Mouse (Mus musculus) heart, embryonic 12.5 days (tissue): ENCODE data around the gene Rab31. TPM values are rescaled to one million over a fixed set of nuclear protein-coding genes. Genes with fewer than 3 reads are reported as not detected.
A peak's percentile ranks its signal among the peaks of the same experiment; 100 is the strongest.

Experiments
- ATAC-seq: fragments of 200-750 bp; cut with Nextera tagmentation; 2 replicates; pipeline ENCODE4 v1.8.0; 2017; ENCODE audit warnings: moderate TSS enrichment, moderate library complexity; ENCODE audit not compliant: insufficient number of reproducible peaks, low FRiP score
- H3K27ac ChIP-seq: fragments of 300-500 bp; sonication (generic); 2 replicates; pipeline ENCODE4 v1.5.1; 2016; ENCODE audit warnings: mild to moderate bottlenecking, moderate library complexity; ENCODE audit not compliant: poor library complexity, severe bottlenecking
- H3K27me3 ChIP-seq: fragments of 300-500 bp; sonication (generic); replicated peaks from 2 replicates; pipeline ENCODE4 v1.6.1; 2016; ENCODE audit warnings: mild to moderate bottlenecking, moderate library complexity
- H3K36me3 ChIP-seq: fragments of 300-500 bp; sonication (generic); 2 replicates; pipeline ENCODE4 v1.6.1; 2016; ENCODE audit warnings: mild to moderate bottlenecking, moderate library complexity
- H3K4me1 ChIP-seq: fragments of 300-500 bp; sonication (generic); replicated peaks from 2 replicates; pipeline ENCODE4 v1.6.1; 2016; ENCODE audit warnings: mild to moderate bottlenecking
- H3K4me2 ChIP-seq: fragments of 300-500 bp; sonication (generic); 2 replicates; pipeline ENCODE4 v1.6.1; 2016; ENCODE audit warnings: mild to moderate bottlenecking, moderate library complexity
- H3K4me3 ChIP-seq: fragments of 300-500 bp; sonication (generic); 2 replicates; pipeline ENCODE4 v1.5.1; 2016; ENCODE audit warnings: mild to moderate bottlenecking
- H3K9ac ChIP-seq: fragments of 300-500 bp; sonication (generic); 2 replicates; pipeline ENCODE4 v1.6.1; 2016; ENCODE audit warnings: mild to moderate bottlenecking, moderate library complexity
- H3K9me3 ChIP-seq: fragments of 300-500 bp; sonication (generic); replicated peaks from 2 replicates; pipeline ENCODE4 v1.6.1; 2016; ENCODE audit warnings: mild to moderate bottlenecking, moderate library complexity
- WGBS: fragments of 180-500 bp; shearing (Covaris S2); methylation state at CpG from one replicate; pipeline ENCODE4 v1.1.7; 2016; 5-methylcytosine and 5-hydroxymethylcytosine counted together
- polyA plus RNA-seq: library from polyadenylated mRNA; unstranded; fragments of >200 nt; fragmentation: Nextera tagmentation; extraction: Ambion mirVana; gene quantifications from 2 replicates; pipeline ENCODE4 v1.2.1, GENCODE M21; 2016

The Rab31 gene
- polyA plus RNA-seq, 1 experiment from 2014 or later, result 31.2 TPM

- H3K9me3 ChIP-seq, result no peaks in the 10 kb centered on the region
- H3K9ac ChIP-seq, result no peak overlapping the region
- H3K4me2 ChIP-seq, result no peak overlapping the region
- no peak overlapping the region for H3K27ac ChIP-seq
- no peak overlapping the region for H3K4me3 ChIP-seq
- H3K4me1 ChIP-seq, result peaks cover 15% of the 10 kb centered on the region
- H3K36me3 ChIP-seq, result no peaks in the 10 kb centered on the region
- 67% methylated on average over 5 of the region's 5 CpGs for WGBS
- ATAC-seq, result no peak
- no peaks in the 10 kb centered on the region for H3K27me3 ChIP-seq
Measured at GRCm38 (mm10) chr17:65737175-65737574, 35.4 kb downstream of the Rab31 start.

GRCm38 (mm10) chr17:65735088-65735487 is 37.5 kb downstream of the Rab31 start:
- peaks cover 6% of the 10 kb centered on the region for H3K4me1 ChIP-seq
- ATAC-seq, result no peak
- no peaks in the 10 kb centered on the region for H3K9me3 ChIP-seq
- 91% methylated on average over 2 of the region's 2 CpGs for WGBS
- no peaks in the 10 kb centered on the region for H3K27me3 ChIP-seq
- H3K9ac ChIP-seq, result no peak overlapping the region
- no peaks in the 10 kb centered on the region for H3K36me3 ChIP-seq
- H3K4me3 ChIP-seq, result no peak overlapping the region
- no peak overlapping the region for H3K4me2 ChIP-seq
- no peak overlapping the region for H3K27ac ChIP-seq

DNA sequence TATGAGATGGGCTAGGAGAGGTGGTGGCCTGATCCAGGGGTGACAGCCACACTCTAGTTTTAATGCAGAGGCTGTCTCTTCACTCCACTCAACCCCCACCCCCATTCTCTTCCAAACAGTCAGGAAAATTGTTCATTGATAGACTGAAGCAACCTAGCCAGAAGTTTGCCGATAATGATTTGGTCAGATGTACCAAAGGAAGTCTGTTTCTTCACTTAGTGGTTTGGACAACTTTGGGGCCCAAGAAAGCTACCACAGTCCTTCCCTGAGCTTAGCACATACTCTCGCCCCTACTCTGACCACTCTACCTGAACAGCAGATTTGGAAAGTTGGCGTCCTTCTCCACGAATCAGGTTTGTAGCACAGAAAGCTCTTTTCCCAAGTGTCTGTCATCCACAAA is 39.9 kb downstream of the Rab31 start:
- no peaks in the 10 kb centered on the region for H3K9me3 ChIP-seq
- H3K9ac ChIP-seq, result no peak overlapping the region

DNA sequence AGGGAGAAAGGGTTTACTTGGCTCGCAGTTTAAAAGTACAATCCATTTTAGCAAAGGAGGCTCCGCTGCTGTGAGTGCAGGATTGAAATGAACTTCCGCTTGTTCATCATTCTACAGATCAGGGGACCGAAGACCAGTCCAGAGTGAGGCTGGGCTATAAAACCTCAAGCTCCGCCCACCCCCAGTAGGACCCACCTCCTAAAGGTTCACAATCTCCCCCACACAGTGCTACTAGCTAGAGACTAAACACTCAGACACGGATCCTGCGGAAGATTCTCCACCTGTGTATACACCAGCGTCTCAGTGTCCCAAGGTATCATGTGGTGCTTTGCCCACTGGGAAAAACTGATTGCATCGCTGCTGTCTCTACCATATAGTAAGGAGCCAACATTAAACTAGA is 40.8 kb downstream of the Rab31 start:
- Histone ChIP-seq H3K4me1 (no peaks in the 10 kb centered on the region), H3K27ac (no peak overlapping the region), H3K36me3 (no peaks in the 10 kb centered on the region), H3K27me3 (no peaks in the 10 kb centered on the region), H3K9me3 (no peaks in the 10 kb centered on the region), H3K4me2 (no peak overlapping the region), H3K9ac (no peak overlapping the region), H3K4me3 (no peak overlapping the region)
- no peak for ATAC-seq
- WGBS, result 84% methylated on average over 9 of the region's 9 CpGs

More for the DNA sequence above, 39.9 kb downstream of the Rab31 start:
- no peak for ATAC-seq
- Histone ChIP-seq H3K36me3 (no peaks in the 10 kb centered on the region), H3K27me3 (no peaks in the 10 kb centered on the region), H3K4me2 (no peak overlapping the region), H3K4me3 (no peak overlapping the region), H3K4me1 (no peaks in the 10 kb centered on the region), H3K27ac (no peak overlapping the region)
- 83% methylated on average over 4 of the region's 4 CpGs for WGBS

DNA sequence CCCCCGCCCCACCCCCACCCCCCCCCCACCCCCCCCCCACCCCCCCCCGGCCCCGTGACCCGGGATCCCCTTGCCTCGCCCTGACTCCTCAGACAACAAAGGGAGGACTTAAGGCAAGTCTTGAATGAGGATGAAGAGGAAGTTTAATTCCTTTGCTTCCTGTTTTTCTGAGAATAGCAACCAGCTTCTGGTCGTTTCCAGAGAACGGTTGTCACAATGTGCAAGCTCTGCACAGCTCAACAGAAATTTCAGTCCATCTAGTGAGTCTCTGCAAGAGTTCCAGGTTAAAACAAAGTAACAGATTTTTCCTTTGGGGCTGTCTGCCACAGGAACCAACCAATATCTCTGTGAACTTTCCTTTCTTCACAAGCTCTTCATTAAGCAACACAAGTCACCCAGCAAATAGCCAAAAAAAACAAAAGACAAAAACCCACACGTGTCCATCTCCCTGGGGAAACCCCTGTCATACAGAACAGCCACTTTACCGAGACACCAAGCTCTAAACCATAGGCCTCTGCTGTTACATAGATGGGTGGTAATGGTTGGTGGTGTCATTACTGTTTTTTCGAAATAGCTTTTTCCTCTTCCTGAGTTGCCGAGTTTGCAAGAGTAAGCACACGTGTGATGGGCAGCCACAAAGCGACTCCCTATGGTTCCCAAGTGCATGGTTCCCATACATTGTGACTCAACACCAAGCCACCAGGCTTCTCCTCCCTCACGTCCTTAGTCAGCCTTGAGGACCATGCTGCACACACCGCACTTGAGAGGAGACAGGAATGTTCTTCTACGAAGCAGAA is 42.4 kb downstream of the Rab31 start:
- no peaks in the 10 kb centered on the region for H3K9me3 ChIP-seq
- H3K4me1 ChIP-seq, result no peaks in the 10 kb centered on the region
- no peak overlapping the region for H3K27ac ChIP-seq
- no peaks in the 10 kb centered on the region for H3K27me3 ChIP-seq
- no peak overlapping the region for H3K9ac ChIP-seq
- WGBS, result 66% methylated on average over 16 of the region's 16 CpGs
- H3K36me3 ChIP-seq, result no peaks in the 10 kb centered on the region
- no peak overlapping the region for H3K4me3 ChIP-seq
- no peak for ATAC-seq
- H3K4me2 ChIP-seq, result no peak overlapping the region

DNA sequence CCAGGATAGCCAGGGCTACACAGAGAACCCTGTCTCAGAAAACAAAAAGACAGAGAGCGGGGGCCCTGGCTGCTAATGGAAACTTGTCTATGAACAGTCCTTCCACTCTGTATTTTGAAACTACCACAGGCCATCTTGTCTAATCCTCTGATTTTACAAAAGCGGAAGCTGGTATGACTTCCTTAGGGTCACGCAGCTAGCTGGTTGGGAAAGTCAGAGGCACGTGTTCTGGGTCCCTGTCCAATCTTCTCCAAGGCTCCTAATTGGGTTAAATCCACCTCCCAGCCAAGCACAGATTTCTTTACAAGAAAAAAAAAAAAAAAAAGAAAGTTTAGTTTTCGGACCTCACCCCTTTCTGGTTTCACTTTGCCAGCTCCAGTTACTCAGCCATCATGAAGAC is 45.8 kb downstream of the Rab31 start:
- Histone ChIP-seq H3K36me3 (no peaks in the 10 kb centered on the region), H3K27ac (no peak overlapping the region), H3K9ac (no peak overlapping the region), H3K4me2 (no peak overlapping the region), H3K4me1 (no peaks in the 10 kb centered on the region), H3K4me3 (no peak overlapping the region), H3K9me3 (no peaks in the 10 kb centered on the region), H3K27me3 (no peaks in the 10 kb centered on the region)
- ATAC-seq, result no peak
- 86% methylated on average over 5 of the region's 5 CpGs for WGBS

- no peak for ATAC-seq
- Histone ChIP-seq H3K9me3 (no peaks in the 10 kb centered on the region), H3K4me2 (no peak overlapping the region), H3K27ac (no peak overlapping the region), H3K36me3 (no peaks in the 10 kb centered on the region), H3K4me1 (no peaks in the 10 kb centered on the region), H3K4me3 (no peak overlapping the region), H3K9ac (no peak overlapping the region), H3K27me3 (no peaks in the 10 kb centered on the region)
- 81% methylated on average over 6 of the region's 6 CpGs for WGBS
Measured at GRCm38 (mm10) chr17:65726274-65726673, 46.3 kb downstream of the Rab31 start.

- H3K9me3 ChIP-seq, result no peaks in the 10 kb centered on the region
- no peak for ATAC-seq
- no peaks in the 10 kb centered on the region for H3K36me3 ChIP-seq
- H3K4me2 ChIP-seq, result no peak overlapping the region
- WGBS, result 86% methylated on average over 2 of the region's 2 CpGs
- no peak overlapping the region for H3K27ac ChIP-seq
- H3K27me3 ChIP-seq, result no peaks in the 10 kb centered on the region
- no peaks in the 10 kb centered on the region for H3K4me1 ChIP-seq
- H3K4me3 ChIP-seq, result no peak overlapping the region
- no peak overlapping the region for H3K9ac ChIP-seq
Measured at GRCm38 (mm10) chr17:65725814-65726213, 46.7 kb downstream of the Rab31 start.

- Histone ChIP-seq H3K27ac (no peak overlapping the region), H3K9ac (no peak overlapping the region), H3K4me1 (no peaks in the 10 kb centered on the region), H3K36me3 (no peaks in the 10 kb centered on the region), H3K27me3 (no peaks in the 10 kb centered on the region), H3K9me3 (no peaks in the 10 kb centered on the region), H3K4me2 (no peak overlapping the region), H3K4me3 (no peak overlapping the region)
- no peak for ATAC-seq
- WGBS, result 82% methylated on average over 8 of the region's 8 CpGs
Measured at GRCm38 (mm10) chr17:65725381-65725780, 47.2 kb downstream of the Rab31 start.

GRCm38 (mm10) chr17:65724254-65724653 is 48.3 kb downstream of the Rab31 start:
- peak; percentile 36; the same call in 1 of the 2 replicates for ATAC-seq
- Histone ChIP-seq H3K4me3 (no peak overlapping the region), H3K27me3 (no peaks in the 10 kb centered on the region), H3K4me2 (no peak overlapping the region), H3K4me1 (no peaks in the 10 kb centered on the region), H3K9me3 (no peaks in the 10 kb centered on the region), H3K36me3 (peaks cover 9% of the 10 kb centered on the region; the same call in 1 of the 2 replicates), H3K9ac (no peak overlapping the region), H3K27ac (no peak overlapping the region)
- WGBS, result 78% methylated on average over 11 of the region's 11 CpGs

DNA sequence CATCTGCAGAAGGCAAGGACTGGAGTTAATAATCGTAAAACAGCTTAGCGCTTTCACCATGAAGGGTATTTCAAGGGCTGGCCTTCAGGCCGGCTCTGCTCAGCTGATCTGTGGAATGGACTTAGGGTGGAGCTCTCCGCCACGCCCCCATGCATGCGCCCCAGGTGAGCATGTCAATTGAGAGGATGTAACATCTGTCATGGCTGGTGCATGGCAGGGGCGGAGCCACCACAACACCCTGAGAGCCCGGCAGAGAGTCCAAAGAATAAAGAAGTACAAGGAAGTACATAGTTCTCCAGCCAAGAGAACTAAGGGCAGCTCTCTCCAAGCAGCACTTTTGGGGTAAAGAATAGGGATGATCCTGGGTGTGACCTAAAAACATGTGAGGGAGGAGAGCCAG is 48.9 kb downstream of the Rab31 start:
- no peak overlapping the region for H3K9ac ChIP-seq
- no peak overlapping the region for H3K27ac ChIP-seq
- no peaks in the 10 kb centered on the region for H3K9me3 ChIP-seq
- 0 out of 2 replicates have a peak, but pooled peaks have one; percentile 39 for ATAC-seq
- no peak overlapping the region for H3K4me3 ChIP-seq
- 81% methylated on average over 8 of the region's 8 CpGs for WGBS
- no peaks in the 10 kb centered on the region for H3K4me1 ChIP-seq
- no peak overlapping the region for H3K4me2 ChIP-seq
- peaks cover 9% of the 10 kb centered on the region; the same call in 1 of the 2 replicates for H3K36me3 ChIP-seq
- no peaks in the 10 kb centered on the region for H3K27me3 ChIP-seq

GRCm38 (mm10) chr17:65721330-65721729 is 51.2 kb downstream of the Rab31 start:
- no peak overlapping the region for H3K4me3 ChIP-seq
- H3K4me1 ChIP-seq, result no peaks in the 10 kb centered on the region
- no peaks in the 10 kb centered on the region for H3K27me3 ChIP-seq
- no peak overlapping the region for H3K9ac ChIP-seq
- no peak overlapping the region for H3K27ac ChIP-seq
- H3K4me2 ChIP-seq, result no peak overlapping the region
- no peak for ATAC-seq
- peaks cover 16% of the 10 kb centered on the region for H3K36me3 ChIP-seq
- H3K9me3 ChIP-seq, result no peaks in the 10 kb centered on the region
